Mouse (Mus musculus) CH12.LX (cell line): ENCODE measurements around the gene Kcnj10. TPM values are rescaled to one million over a fixed set of nuclear protein-coding genes. Genes with fewer than 3 reads are reported as not detected.

Experiments
- DNase-seq: peaks from one replicate; pipeline ENCODE4 v3.0.0-alpha.2; 2013; ENCODE audit errors: extremely low read depth
- H3K27ac ChIP-seq: 2 replicates; pipeline ENCODE4 v1.5.1; 2012; ENCODE audit warnings: low read depth, mild to moderate bottlenecking, control low read depth, moderate library complexity; ENCODE audit not compliant: insufficient read depth
- H3K27me3 ChIP-seq: replicated peaks from 2 replicates; pipeline ENCODE3; 2012; ENCODE audit warnings: inconsistent platforms
- H3K36me3 ChIP-seq, 2 experiments: replicated peaks in 1 of 2; 2 replicates each; pipeline versions ENCODE3 to v1.6.1; 2012; ENCODE audit warnings: inconsistent platforms in 1 of 2, low read length in 1 of 2, mild to moderate bottlenecking in 1 of 2, mixed read lengths in 1 of 2, moderate library complexity in 1 of 2; ENCODE audit not compliant: control insufficient read depth in 1 of 2, insufficient read depth in 1 of 2
- H3K4me1 ChIP-seq, 2 experiments: 2 replicates each; pipeline ENCODE4 v1.6.1; 2012; ENCODE audit warnings: inconsistent platforms in 1 of 2, moderate library complexity in 1 of 2; ENCODE audit not compliant: insufficient read depth in 2 of 2, control insufficient read depth in 1 of 2
- H3K4me2 ChIP-seq: 2 replicates; pipeline ENCODE4 v1.6.1; 2012; ENCODE audit warnings: low read depth, mild to moderate bottlenecking, control low read depth; ENCODE audit not compliant: poor library complexity, insufficient read depth, severe bottlenecking
- H3K4me3 ChIP-seq, 3 experiments: fragments of 150-350 bp in 1 of 3; sonication (generic) in 1 of 3; replicated peaks in 1 of 3; 2 replicates each; pipeline versions ENCODE3 to v1.5.1; 2011 to 2012; ENCODE audit warnings: low read depth in 2 of 3, low read length in 2 of 3, mild to moderate bottlenecking in 2 of 3, moderate library complexity in 2 of 3, control low read depth in 1 of 3, improper control_type of control experiment in 1 of 3, inconsistent platforms in 1 of 3, mixed read lengths in 1 of 3; ENCODE audit not compliant: poor library complexity in 1 of 3
- H3K79me2 ChIP-seq: replicated peaks from 2 replicates; pipeline ENCODE4 v1.6.1; 2012; ENCODE audit warnings: mild to moderate bottlenecking, moderate library complexity; ENCODE audit not compliant: control insufficient read depth, poor library complexity, insufficient read depth, severe bottlenecking; ENCODE audit errors: extremely low read depth
- H3K9ac ChIP-seq: 2 replicates; pipeline ENCODE4 v1.6.1; 2012; ENCODE audit warnings: low read depth, mild to moderate bottlenecking, control low read depth, moderate library complexity; ENCODE audit not compliant: insufficient read depth
- H3K9me3 ChIP-seq: replicated peaks from 2 replicates; pipeline ENCODE3; 2012; ENCODE audit warnings: low read length, inconsistent platforms, mixed read lengths
- BHLHE40 ChIP-seq: IDR thresholded peaks from 2 replicates; pipeline ENCODE4 v1.6.1; 2011; ENCODE audit warnings: mild to moderate bottlenecking, low read depth, low read length, improper control_type of control experiment
- CTCF ChIP-seq, 2 experiments: IDR thresholded peaks in 1 of 2; conservative IDR thresholded peaks in 1 of 2; 2 replicates each; pipeline ENCODE4 v1.5.1; 2011 to 2012; ENCODE audit warnings: low read depth in 2 of 2, low read length in 2 of 2, improper control_type of control experiment in 1 of 2, inconsistent platforms in 1 of 2, mild to moderate bottlenecking in 1 of 2, moderate library complexity in 1 of 2
- ELF1 ChIP-seq: IDR thresholded peaks from 2 replicates; pipeline ENCODE4 v1.6.1; 2014; ENCODE audit warnings: low read depth, mild to moderate bottlenecking, inconsistent platforms, low read length, improper control_type of control experiment
- GABPA ChIP-seq: IDR thresholded peaks from 2 replicates; pipeline ENCODE4 v1.6.1; 2012; ENCODE audit warnings: low read depth, low read length, improper control_type of control experiment, inconsistent platforms; ENCODE audit not compliant: insufficient replicate concordance
- HCFC1 ChIP-seq: IDR thresholded peaks from 2 replicates; pipeline ENCODE4 v1.6.1; 2012; ENCODE audit warnings: low read depth, mild to moderate bottlenecking, inconsistent platforms, low read length, improper control_type of control experiment
- IRF4 ChIP-seq: IDR thresholded peaks from 2 replicates; pipeline ENCODE4 v1.6.1; 2014; ENCODE audit warnings: low read depth, mild to moderate bottlenecking, inconsistent platforms, low read length, improper control_type of control experiment
- JUN ChIP-seq: IDR thresholded peaks from 2 replicates; pipeline ENCODE4 v1.6.1; 2011; ENCODE audit warnings: low read depth, mild to moderate bottlenecking, low read length, improper control_type of control experiment, moderate library complexity; ENCODE audit not compliant: insufficient read depth
- JUND ChIP-seq: conservative IDR thresholded peaks from 2 replicates; pipeline ENCODE4 v1.6.1; 2011; ENCODE audit warnings: low read depth, low read length, improper control_type of control experiment
- KAT2A ChIP-seq: IDR thresholded peaks from 2 replicates; pipeline ENCODE4 v1.6.1; 2012; ENCODE audit warnings: low read length, improper control_type of control experiment, inconsistent platforms; ENCODE audit not compliant: insufficient replicate concordance
- MAFK ChIP-seq: IDR thresholded peaks from 2 replicates; pipeline ENCODE4 v1.6.1; 2011; ENCODE audit warnings: low read length, improper control_type of control experiment; ENCODE audit not compliant: insufficient replicate concordance
- MAZ ChIP-seq: IDR thresholded peaks from 2 replicates; pipeline ENCODE4 v1.6.1; 2012; ENCODE audit warnings: low read depth, mild to moderate bottlenecking, inconsistent platforms, low read length, improper control_type of control experiment, moderate library complexity
- NELFE ChIP-seq: IDR thresholded peaks from 2 replicates; pipeline ENCODE4 v1.6.1; 2011; ENCODE audit warnings: low read depth, low read length, improper control_type of control experiment
- RCOR1 ChIP-seq: conservative IDR thresholded peaks from 2 replicates; pipeline ENCODE4 v1.6.1; 2012; ENCODE audit warnings: low read depth, mild to moderate bottlenecking, inconsistent platforms, low read length, improper control_type of control experiment
- SIN3A ChIP-seq: IDR thresholded peaks from 2 replicates; pipeline ENCODE4 v1.6.1; 2012; ENCODE audit warnings: low read length, improper control_type of control experiment, inconsistent platforms
- UBTF ChIP-seq: IDR thresholded peaks from 2 replicates; pipeline ENCODE4 v1.6.1; 2012; ENCODE audit warnings: low read depth, mild to moderate bottlenecking, inconsistent platforms, low read length, improper control_type of control experiment, moderate library complexity
- USF2 ChIP-seq: conservative IDR thresholded peaks from 2 replicates; pipeline ENCODE4 v1.6.1; 2011; ENCODE audit warnings: low read depth, low read length, improper control_type of control experiment
- ZKSCAN1 ChIP-seq: IDR thresholded peaks from 2 replicates; pipeline ENCODE4 v1.6.1; 2012; ENCODE audit warnings: low read depth, inconsistent platforms, low read length, improper control_type of control experiment, borderline replicate concordance
- ZNF384 ChIP-seq: IDR thresholded peaks from 2 replicates; pipeline ENCODE4 v1.6.1; 2012; ENCODE audit warnings: low read depth, low read length, improper control_type of control experiment, inconsistent platforms
- dilution Hi-C: fragments of 300-500 bp; cut with MboI; formaldehyde crosslinking; loops from 2 replicates; pipeline ENCODE4 v1.14.3; 2020; ENCODE audit warnings: low sequenced_read_pairs; ENCODE audit not compliant: extremely low pct_unique_long_range_greater_than_20kb, extremely low pct_ligation_motif_present
- in situ Hi-C: fragments of 300-500 bp; cut with MboI; formaldehyde crosslinking; loops from 3 replicates; pipeline ENCODE4 v1.14.3; 2019; ENCODE audit warnings: low sequenced_read_pairs, low pct_ligation_motif_present, low pct_unique_long_range_greater_than_20kb, mixed read lengths
- polyA plus RNA-seq: library from polyadenylated mRNA; unstranded; fragments of >175 nt; gene quantifications from 2 replicates; pipeline ENCODE4 v1.2.1, GENCODE M21; 2012; ENCODE audit warnings: low read depth; ENCODE audit not compliant: insufficient read length
- total RNA-seq, 2 experiments: library from RNA; depleted of rRNA; stranded (reverse); fragments of 300-350 nt in 1 of 2; fragments of >200 nt in 1 of 2; gene quantifications; 2 replicates each; pipeline ENCODE4 v1.2.3; 2012 to 2014

The Kcnj10 gene
- total and polyA plus RNA-seq, 3 experiments: 0.06 to 0.13 TPM; not detected in 1

GRCm38 (mm10) chr1:172314911-172315310 is 26.1 kb upstream of the Kcnj10 start:
- TF ChIP-seq CTCF (conservative IDR thresholded peaks at IDR 0.05 in 1 of 2, IDR thresholded peaks at IDR 0.05 in 1 of 2; ENCODE audit: low read depth in 2 of 2, low read length in 2 of 2) (no peak), ELF1 (no peak), HCFC1 (no peak), MAZ (no peak), RCOR1 (no peak), UBTF (no peak), KAT2A (no peak), USF2 (no peak), ZKSCAN1 (no peak)
- no peak overlapping the region for H3K27ac ChIP-seq
- H3K9me3 ChIP-seq: no peaks in the 10 kb centered on the region
- peaks cover 3 to 47% of the 10 kb centered on the region in 2 experiments; a peak in 3 of 4 replicates for H3K4me1 ChIP-seq
- H3K4me2 ChIP-seq: no peak overlapping the region
- dilution Hi-C loops: no loop called here
- no peaks in the 10 kb centered on the region for H3K79me2 ChIP-seq
- H3K36me3 ChIP-seq: peaks cover 15 to 37% of the 10 kb centered on the region in 2 experiments
- no peaks in the 10 kb centered on the region for H3K27me3 ChIP-seq
- in situ Hi-C loops: loop anchor here (5.0 to 25.0 kb wide), 3 partner anchors 168 to 503 kb away; partner anchors contain the start of genes Dcaf8 and Vangl2
- no peak overlapping the region for H3K9ac ChIP-seq
- no peak for DNase-seq
- no peak overlapping the region for H3K4me3 ChIP-seq

- peaks cover 3 to 32% of the 10 kb centered on the region in 2 experiments; a peak in 3 of 4 replicates for H3K4me1 ChIP-seq
- no peaks in the 10 kb centered on the region for H3K9me3 ChIP-seq
- TF ChIP-seq ELF1 (no peak), IRF4 (no peak), MAFK (no peak), BHLHE40 (no peak), NELFE (no peak), HCFC1 (no peak), ZNF384 (no peak), JUND (no peak), GABPA (no peak), SIN3A (no peak), ZKSCAN1 (no peak), JUN (no peak)
- H3K9ac ChIP-seq: no peak overlapping the region
- H3K4me3 ChIP-seq: no peak overlapping the region
- no peak for DNase-seq
- H3K36me3 ChIP-seq: peaks cover 15 to 51% of the 10 kb centered on the region in 2 experiments
- H3K27me3 ChIP-seq: no peaks in the 10 kb centered on the region
- no peaks in the 10 kb centered on the region for H3K79me2 ChIP-seq
- no peak overlapping the region for H3K4me2 ChIP-seq
- in situ Hi-C loops: loop anchor here (25.0 kb wide), 2 partner anchors 280 to 505 kb away; partner anchors contain the start of gene Vangl2
- H3K27ac ChIP-seq: no peak overlapping the region
- dilution Hi-C loops: no loop called here
Observed at GRCm38 (mm10) chr1:172317431-172317830, 23.6 kb upstream of the Kcnj10 start.
